Mouse (Mus musculus): ENCODE measurements around the gene Fam180a. TPM values are rescaled to one million over a fixed set of nuclear protein-coding genes. Genes with fewer than 3 reads are reported as not detected.

The Fam180a gene
- polyA plus RNA-seq (2017; shearing (Covaris generic)), result not detected

DNA sequence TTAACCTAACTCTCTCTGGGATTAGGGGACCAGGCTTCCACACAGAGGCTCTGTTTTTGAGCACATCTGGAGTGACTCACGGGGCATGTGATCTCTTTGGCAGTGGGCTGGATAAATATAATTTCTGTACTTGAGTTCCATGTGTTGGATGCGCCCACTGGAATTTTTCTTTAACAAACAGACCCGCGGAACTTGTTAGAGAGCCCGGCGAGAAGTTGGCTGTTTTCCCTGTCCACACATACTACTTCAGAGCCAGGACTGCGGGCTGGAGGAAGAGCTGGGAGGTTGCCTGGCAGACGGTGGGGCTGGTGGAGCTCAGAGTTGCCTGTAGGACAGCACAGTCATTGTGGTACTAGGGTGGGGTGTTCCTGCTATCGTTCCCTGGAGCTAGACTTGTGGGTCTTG lies at the start of gene Fam180a:
Fam180a (minus strand) TSS at position 31 of the 405 bp plus-strand sequence.

DNA sequence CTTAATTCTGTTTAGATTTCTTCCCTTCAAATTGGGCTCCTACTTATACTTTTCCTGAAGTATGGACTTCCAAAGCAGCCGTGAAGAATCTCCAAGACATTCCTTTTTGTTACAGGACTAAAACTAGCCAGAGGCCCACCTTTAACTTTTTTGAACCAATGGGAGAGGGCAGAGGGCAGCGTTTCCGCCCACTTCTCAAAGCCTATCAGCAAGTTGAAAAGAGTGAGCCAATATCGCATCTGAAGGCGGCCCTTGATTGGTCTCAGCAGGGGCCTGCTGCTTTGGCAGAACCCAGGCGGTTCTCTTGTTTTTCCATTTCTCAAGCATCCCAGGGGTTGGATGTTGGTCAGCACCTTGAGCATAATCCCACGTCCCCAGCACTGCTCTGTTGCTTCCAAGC lies 17.9 kb downstream of the Fam180a start, which contains the start of gene Slc13a4:
Slc13a4 (minus strand) TSS at position 95 of the 400 bp plus-strand sequence.

Other genes starting within 250 kb of the Fam180a start
- gene Cnot4, start 192.4 kb downstream of the Fam180a start, polyA plus RNA-seq (2017; shearing (Covaris generic)), result 53.8 TPM
- gene Nup205, start 148.7 kb downstream of the Fam180a start, polyA plus RNA-seq (2017; shearing (Covaris generic)), result 31.0 TPM
- gene Slc13a4, start 18.0 kb downstream of the Fam180a start, polyA plus RNA-seq (2017; shearing (Covaris generic)), result not detected
- gene Mtpn, start 213.7 kb upstream of the Fam180a start, polyA plus RNA-seq (2017; shearing (Covaris generic)), result 91.7 TPM

Measured in effector memory CD4-positive, alpha-beta T cell, adult 5 months (primary cell).